Mouse (Mus musculus) CH12.LX (cell line): ENCODE measurements around the gene Tysnd1. TPM values are rescaled to one million over a fixed set of nuclear protein-coding genes. Genes with fewer than 3 reads are reported as not detected.

Source experiments
- DNase-seq: peaks from one replicate; pipeline ENCODE4 v3.0.0-alpha.2; 2013; ENCODE audit errors: extremely low read depth
- H3K27ac ChIP-seq: 2 replicates; pipeline ENCODE4 v1.5.1; 2012; ENCODE audit warnings: low read depth, mild to moderate bottlenecking, control low read depth, moderate library complexity; ENCODE audit not compliant: insufficient read depth
- H3K27me3 ChIP-seq: replicated peaks from 2 replicates; pipeline ENCODE3; 2012; ENCODE audit warnings: inconsistent platforms
- H3K36me3 ChIP-seq, 2 experiments: replicated peaks in 1 of 2; 2 replicates each; pipeline versions ENCODE3 to v1.6.1; 2012; ENCODE audit warnings: inconsistent platforms in 1 of 2, low read length in 1 of 2, mild to moderate bottlenecking in 1 of 2, mixed read lengths in 1 of 2, moderate library complexity in 1 of 2; ENCODE audit not compliant: control insufficient read depth in 1 of 2, insufficient read depth in 1 of 2
- H3K4me1 ChIP-seq, 2 experiments: 2 replicates each; pipeline ENCODE4 v1.6.1; 2012; ENCODE audit warnings: inconsistent platforms in 1 of 2, moderate library complexity in 1 of 2; ENCODE audit not compliant: insufficient read depth in 2 of 2, control insufficient read depth in 1 of 2
- H3K4me2 ChIP-seq: 2 replicates; pipeline ENCODE4 v1.6.1; 2012; ENCODE audit warnings: low read depth, mild to moderate bottlenecking, control low read depth; ENCODE audit not compliant: poor library complexity, insufficient read depth, severe bottlenecking
- H3K4me3 ChIP-seq, 3 experiments: fragments of 150-350 bp in 1 of 3; sonication (generic) in 1 of 3; replicated peaks in 1 of 3; 2 replicates each; pipeline versions ENCODE3 to v1.5.1; 2011 to 2012; ENCODE audit warnings: low read depth in 2 of 3, low read length in 2 of 3, mild to moderate bottlenecking in 2 of 3, moderate library complexity in 2 of 3, control low read depth in 1 of 3, improper control_type of control experiment in 1 of 3, inconsistent platforms in 1 of 3, mixed read lengths in 1 of 3; ENCODE audit not compliant: poor library complexity in 1 of 3
- H3K79me2 ChIP-seq: replicated peaks from 2 replicates; pipeline ENCODE4 v1.6.1; 2012; ENCODE audit warnings: mild to moderate bottlenecking, moderate library complexity; ENCODE audit not compliant: control insufficient read depth, poor library complexity, insufficient read depth, severe bottlenecking; ENCODE audit errors: extremely low read depth
- H3K9ac ChIP-seq: 2 replicates; pipeline ENCODE4 v1.6.1; 2012; ENCODE audit warnings: low read depth, mild to moderate bottlenecking, control low read depth, moderate library complexity; ENCODE audit not compliant: insufficient read depth
- H3K9me3 ChIP-seq: replicated peaks from 2 replicates; pipeline ENCODE3; 2012; ENCODE audit warnings: low read length, inconsistent platforms, mixed read lengths
- BHLHE40 ChIP-seq: IDR thresholded peaks from 2 replicates; pipeline ENCODE4 v1.6.1; 2011; ENCODE audit warnings: mild to moderate bottlenecking, low read depth, low read length, improper control_type of control experiment
- CTCF ChIP-seq, 2 experiments: IDR thresholded peaks in 1 of 2; conservative IDR thresholded peaks in 1 of 2; 2 replicates each; pipeline ENCODE4 v1.5.1; 2011 to 2012; ENCODE audit warnings: low read depth in 2 of 2, low read length in 2 of 2, improper control_type of control experiment in 1 of 2, inconsistent platforms in 1 of 2, mild to moderate bottlenecking in 1 of 2, moderate library complexity in 1 of 2
- E2F4 ChIP-seq: IDR thresholded peaks from 2 replicates; pipeline ENCODE4 v1.6.1; 2011; ENCODE audit warnings: low read depth, low read length, improper control_type of control experiment; ENCODE audit not compliant: insufficient replicate concordance
- ELF1 ChIP-seq: IDR thresholded peaks from 2 replicates; pipeline ENCODE4 v1.6.1; 2014; ENCODE audit warnings: low read depth, mild to moderate bottlenecking, inconsistent platforms, low read length, improper control_type of control experiment
- ETS1 ChIP-seq: conservative IDR thresholded peaks from 2 replicates; pipeline ENCODE4 v1.6.1; 2012; ENCODE audit warnings: low read depth, mild to moderate bottlenecking, inconsistent platforms, low read length, improper control_type of control experiment, moderate library complexity
- HCFC1 ChIP-seq: IDR thresholded peaks from 2 replicates; pipeline ENCODE4 v1.6.1; 2012; ENCODE audit warnings: low read depth, mild to moderate bottlenecking, inconsistent platforms, low read length, improper control_type of control experiment
- JUN ChIP-seq: IDR thresholded peaks from 2 replicates; pipeline ENCODE4 v1.6.1; 2011; ENCODE audit warnings: low read depth, mild to moderate bottlenecking, low read length, improper control_type of control experiment, moderate library complexity; ENCODE audit not compliant: insufficient read depth
- KAT2A ChIP-seq: IDR thresholded peaks from 2 replicates; pipeline ENCODE4 v1.6.1; 2012; ENCODE audit warnings: low read length, improper control_type of control experiment, inconsistent platforms; ENCODE audit not compliant: insufficient replicate concordance
- MAFK ChIP-seq: IDR thresholded peaks from 2 replicates; pipeline ENCODE4 v1.6.1; 2011; ENCODE audit warnings: low read length, improper control_type of control experiment; ENCODE audit not compliant: insufficient replicate concordance
- MAZ ChIP-seq: IDR thresholded peaks from 2 replicates; pipeline ENCODE4 v1.6.1; 2012; ENCODE audit warnings: low read depth, mild to moderate bottlenecking, inconsistent platforms, low read length, improper control_type of control experiment, moderate library complexity
- MEF2A ChIP-seq: IDR thresholded peaks from 2 replicates; pipeline ENCODE4 v1.6.1; 2014; ENCODE audit warnings: low read depth, mild to moderate bottlenecking, inconsistent platforms, low read length, improper control_type of control experiment, borderline replicate concordance
- MXI1 ChIP-seq: IDR thresholded peaks from 2 replicates; pipeline ENCODE4 v1.6.1; 2011; ENCODE audit warnings: mild to moderate bottlenecking, low read depth, low read length, improper control_type of control experiment
- NELFE ChIP-seq: IDR thresholded peaks from 2 replicates; pipeline ENCODE4 v1.6.1; 2011; ENCODE audit warnings: low read depth, low read length, improper control_type of control experiment
- POLR2A ChIP-seq: IDR thresholded peaks from 2 replicates; pipeline ENCODE4 v1.6.1; 2011; ENCODE audit warnings: low read depth, mild to moderate bottlenecking, improper control_type of control experiment, low read length
- RAD21 ChIP-seq: IDR thresholded peaks from 2 replicates; pipeline ENCODE4 v1.6.1; 2011; ENCODE audit warnings: low read depth, mild to moderate bottlenecking, low read length, improper control_type of control experiment, moderate library complexity
- TCF12 ChIP-seq: IDR thresholded peaks from 2 replicates; pipeline ENCODE4 v1.6.1; 2014; ENCODE audit warnings: low read depth, mild to moderate bottlenecking, inconsistent platforms, low read length, improper control_type of control experiment
- USF1 ChIP-seq: IDR thresholded peaks from 2 replicates; pipeline ENCODE4 v1.6.1; 2014; ENCODE audit warnings: low read depth, mild to moderate bottlenecking, inconsistent platforms, low read length, improper control_type of control experiment
- ZKSCAN1 ChIP-seq: IDR thresholded peaks from 2 replicates; pipeline ENCODE4 v1.6.1; 2012; ENCODE audit warnings: low read depth, inconsistent platforms, low read length, improper control_type of control experiment, borderline replicate concordance
- ZNF384 ChIP-seq: IDR thresholded peaks from 2 replicates; pipeline ENCODE4 v1.6.1; 2012; ENCODE audit warnings: low read depth, low read length, improper control_type of control experiment, inconsistent platforms
- dilution Hi-C: fragments of 300-500 bp; cut with MboI; formaldehyde crosslinking; loops from 2 replicates; pipeline ENCODE4 v1.14.3; 2020; ENCODE audit warnings: low sequenced_read_pairs; ENCODE audit not compliant: extremely low pct_unique_long_range_greater_than_20kb, extremely low pct_ligation_motif_present
- in situ Hi-C: fragments of 300-500 bp; cut with MboI; formaldehyde crosslinking; loops from 3 replicates; pipeline ENCODE4 v1.14.3; 2019; ENCODE audit warnings: low sequenced_read_pairs, low pct_ligation_motif_present, low pct_unique_long_range_greater_than_20kb, mixed read lengths
- polyA plus RNA-seq: library from polyadenylated mRNA; unstranded; fragments of >175 nt; gene quantifications from 2 replicates; pipeline ENCODE4 v1.2.1, GENCODE M21; 2012; ENCODE audit warnings: low read depth; ENCODE audit not compliant: insufficient read length
- total RNA-seq, 2 experiments: library from RNA; depleted of rRNA; stranded (reverse); fragments of 300-350 nt in 1 of 2; fragments of >200 nt in 1 of 2; gene quantifications; 2 replicates each; pipeline ENCODE4 v1.2.3; 2012 to 2014

Tysnd1 gene
- total and polyA plus RNA-seq, 3 experiments: 23.2 to 45.1 (median 38.9) TPM

DNA sequence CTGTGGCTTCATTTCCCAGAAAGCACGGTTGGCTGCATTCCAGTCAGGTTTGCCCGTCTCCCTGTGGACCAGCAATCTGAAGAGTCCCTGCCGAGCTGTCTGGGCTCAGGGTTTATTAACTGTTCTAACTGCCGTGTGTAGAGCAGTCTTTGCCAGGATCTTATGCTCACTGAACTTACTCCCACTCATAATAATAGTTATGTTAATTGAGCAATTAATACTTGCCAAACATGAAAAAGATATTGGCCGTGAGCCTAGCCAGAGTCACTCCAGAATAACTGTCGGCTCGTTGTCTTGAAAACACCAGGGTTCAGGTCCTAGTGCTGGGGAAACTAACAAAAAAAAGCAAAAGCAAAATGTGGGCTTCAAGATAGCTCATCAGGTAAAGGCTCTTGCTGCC, 26.0 kb upstream of the Tysnd1 start:
- no peak for DNase-seq
- Histone ChIP-seq H3K9me3 (no peaks in the 10 kb centered on the region), H3K27me3 (no peaks in the 10 kb centered on the region), H3K4me2 (no peak overlapping the region), H3K36me3 (peaks cover 48 to 97% of the 10 kb centered on the region in 2 experiments), H3K4me3 (no peak overlapping the region), H3K4me1 (no peaks in the 10 kb centered on the region), H3K9ac (no peak overlapping the region), H3K27ac (no peak overlapping the region), H3K79me2 (no peaks in the 10 kb centered on the region)
- dilution Hi-C loops (no loop called here), in situ Hi-C loops (loop anchor here (25.0 kb wide), 1 partner anchor 332 kb away; no protein-coding TSS in a partner anchor)
- TF ChIP-seq RAD21 (no peak), ZKSCAN1 (no peak), HCFC1 (no peak), KAT2A (no peak), TCF12 (no peak), NELFE (no peak), MAFK (no peak), JUN (no peak), MXI1 (no peak), MAZ (no peak), CTCF (conservative IDR thresholded peaks at IDR 0.05 in 1 of 2, IDR thresholded peaks at IDR 0.05 in 1 of 2; ENCODE audit: low read depth in 2 of 2, low read length in 2 of 2) (no peak), E2F4 (no peak), ETS1 (no peak), ELF1 (no peak), ZNF384 (no peak)

DNA sequence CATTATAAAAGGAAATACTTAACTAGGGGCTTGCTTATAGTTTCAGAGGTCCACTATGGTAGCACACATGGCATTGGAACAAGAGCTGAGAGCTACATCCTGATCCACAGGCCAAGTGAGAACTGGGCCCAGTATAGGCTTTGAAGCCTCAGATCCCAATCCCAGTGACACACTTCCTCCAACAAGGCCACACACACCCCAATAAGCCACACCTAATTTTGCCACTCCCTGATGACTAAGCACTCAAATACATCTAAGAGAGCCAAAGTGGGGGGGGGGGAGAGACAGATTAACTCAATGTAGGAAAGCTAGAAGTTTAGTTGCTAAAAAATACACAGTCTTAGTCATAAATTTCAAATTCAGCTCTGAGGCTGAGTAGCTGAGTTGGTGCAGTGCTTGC, 25.4 kb upstream of the Tysnd1 start:
- no peaks in the 10 kb centered on the region for H3K79me2 ChIP-seq
- H3K4me2 ChIP-seq: no peak overlapping the region
- H3K36me3 ChIP-seq: peaks cover 51 to 97% of the 10 kb centered on the region in 2 experiments
- in situ Hi-C loops (loop anchor here (25.0 kb wide), 1 partner anchor 333 kb away; no protein-coding TSS in a partner anchor), dilution Hi-C loops (no loop called here)
- H3K27me3 ChIP-seq: no peaks in the 10 kb centered on the region
- TF ChIP-seq KAT2A (no peak), MEF2A (no peak), USF1 (no peak), BHLHE40 (no peak), POLR2A (no peak)
- H3K4me1 ChIP-seq: no peaks in the 10 kb centered on the region
- no peak overlapping the region for H3K4me3 ChIP-seq
- H3K9ac ChIP-seq: no peak overlapping the region
- no peak overlapping the region for H3K27ac ChIP-seq
- no peaks in the 10 kb centered on the region for H3K9me3 ChIP-seq
- no peak for DNase-seq
